Mouse (Mus musculus) lung, adult 2 months (tissue): ENCODE data around the gene Gm3488. TPM values are rescaled to one million over a fixed set of nuclear protein-coding genes. Genes with fewer than 3 reads are reported as not detected.
"Not testable (repeated sequence)": the region's sequence is repeated elsewhere in the genome, so short reads cannot be mapped to it uniquely, and the experiment has no call there.

Experiments used
- DNase-seq: peaks from one replicate; pipeline ENCODE4 v3.0.0; 2022
- H3K4me1 ChIP-seq: fragments of 200-500 bp; 2 replicates; pipeline ENCODE4 v1.6.1; 2011; ENCODE audit warnings: low read length; ENCODE audit not compliant: control insufficient read depth, insufficient read depth
- H3K4me3 ChIP-seq: fragments of 200-500 bp; replicated peaks from 2 replicates; pipeline ENCODE3; 2011; ENCODE audit warnings: low read depth, mild to moderate bottlenecking, control low read depth, low read length; ENCODE audit errors: extremely low read depth
- WGBS: fragments of 180-500 bp; shearing (Covaris S2); methylation state at CpG from one replicate; pipeline ENCODE4 v1.1.7; 2018; 5-methylcytosine and 5-hydroxymethylcytosine counted together
- polyA plus RNA-seq: library from polyadenylated mRNA; depleted of rRNA; stranded (reverse); fragments of >200 nt; gene quantifications from 2 replicates; pipeline ENCODE4 v1.2.3, GENCODE M21; 2012; rRNA removed

Gene Gm3488
- not detected in 2 replicates for polyA plus RNA-seq

GRCm38 (mm10) chr14:5501374-5501773, at the start of gene Gm3488:
Gm3488 (plus strand) TSS chr14:5501674.
- not testable (repeated sequence) for H3K4me1 ChIP-seq, H3K4me3 ChIP-seq, DNase-seq
- WGBS = no CpG with 5 or more reads among the region's 35 CpGs

GRCm38 (mm10) chr14:5455367-5455766, 46.1 kb upstream of the Gm3488 start, which contains the start of gene Gm3194:
Gm3194 (minus strand) TSS chr14:5455467.
- not testable (repeated sequence) for DNase-seq, H3K4me1 ChIP-seq, H3K4me3 ChIP-seq
- no CpG with 5 or more reads among the region's 3 CpGs for WGBS

GRCm38 (mm10) chr14:5460469-5460868, 41.0 kb upstream of the Gm3488 start:
- H3K4me1 ChIP-seq, H3K4me3 ChIP-seq, DNase-seq: not testable (repeated sequence)
- WGBS = no CpG with 5 or more reads among the region's 19 CpGs

DNA sequence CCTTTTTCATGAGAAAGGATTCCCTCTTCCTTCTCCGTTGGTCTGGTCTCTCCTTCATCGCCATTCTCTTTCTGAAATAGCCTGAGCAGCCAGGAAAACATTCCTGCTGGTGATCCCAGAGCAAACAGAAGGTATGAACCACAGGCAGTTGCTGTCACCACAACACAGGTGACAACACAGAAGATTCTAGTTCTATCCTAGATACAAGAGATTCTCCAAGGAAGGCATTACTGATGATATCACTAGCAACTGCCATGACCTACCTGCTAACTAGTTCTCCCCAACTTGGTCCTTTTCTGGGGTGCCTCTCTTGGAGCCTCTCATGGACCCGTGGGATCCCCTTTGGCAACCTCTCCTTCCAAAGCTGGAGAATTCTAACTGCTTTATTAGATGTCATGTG, 23.7 kb upstream of the Gm3488 start, which contains the start of gene Gm8246:
Gm8246 (minus strand) TSS at position 101 of the 400 bp plus-strand sequence.
- no CpG with 5 or more reads among the region's 3 CpGs for WGBS
- H3K4me1 ChIP-seq, DNase-seq, H3K4me3 ChIP-seq: not testable (repeated sequence)

DNA sequence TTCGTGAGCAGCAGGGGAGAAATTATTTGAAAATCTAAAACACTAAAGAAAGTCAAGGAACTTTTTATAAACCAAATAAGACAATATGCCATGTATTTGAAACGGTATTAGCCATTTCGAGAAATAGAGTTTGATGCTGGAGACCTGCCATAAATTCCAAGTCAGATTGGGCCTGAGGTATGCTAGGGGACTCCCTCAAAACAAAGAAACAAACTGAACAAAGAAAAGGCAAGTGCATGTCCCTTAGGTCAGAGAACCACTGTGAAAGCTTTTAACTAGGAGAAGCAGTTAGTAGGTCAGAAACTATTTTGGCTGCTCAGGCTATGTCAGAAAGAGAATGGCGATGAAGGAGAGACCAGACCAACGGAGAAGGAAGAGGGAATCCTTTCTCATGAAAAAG, 17.6 kb upstream of the Gm3488 start, which contains the start of gene Gm3187:
Gm3187 (plus strand) TSS at position 301 of the 400 bp plus-strand sequence.
- 80% methylated on average over 4 of the region's 5 CpGs for WGBS
- H3K4me3 ChIP-seq, DNase-seq, H3K4me1 ChIP-seq: not testable (repeated sequence)

GRCm38 (mm10) chr14:5538196-5538595, 36.7 kb downstream of the Gm3488 start, which contains the start of gene Gm3532:
Gm3532 (plus strand) TSS chr14:5538496.
- not testable (repeated sequence) for H3K4me3 ChIP-seq, DNase-seq, H3K4me1 ChIP-seq
- WGBS = no CpG with 5 or more reads among the region's 2 CpGs

Other genes starting within 250 kb of the Gm3488 start
- not detected in 2 replicates for gene Gm3526, start 241.1 kb upstream of the Gm3488 start, polyA plus RNA-seq
- gene Gm3542, start 166.7 kb upstream of the Gm3488 start, polyA plus RNA-seq = not detected in 2 replicates
- not detected in 2 replicates for gene Gm3500, start 112.6 kb upstream of the Gm3488 start, polyA plus RNA-seq
- gene Gm3194, start 46.2 kb upstream of the Gm3488 start, polyA plus RNA-seq = 0.20 and 0.26 TPM in 2 replicates
- gene Gm8246, start 23.8 kb upstream of the Gm3488 start, polyA plus RNA-seq = not detected in 2 replicates
- not detected in 2 replicates for gene Gm3187, start 17.5 kb upstream of the Gm3488 start, polyA plus RNA-seq
- not detected in 2 replicates for gene Gm3532, start 36.8 kb downstream of the Gm3488 start, polyA plus RNA-seq
- gene Gm8265, start 131.4 kb downstream of the Gm3488 start, polyA plus RNA-seq = not detected in 2 replicates
- gene Gm9603, start 185.8 kb downstream of the Gm3488 start, polyA plus RNA-seq = not detected in 2 replicates
- gene Gm3373, start 239.9 kb downstream of the Gm3488 start, polyA plus RNA-seq = 0.43 and 0.72 TPM in 2 replicates